12 mouse cellular contexts compared by ENCODE assay signal in genomic region chr17:72505213-72505612, GRCm38 (mm10).
DNase-seq lines count a peak whose midpoint lies in the region; ATAC-seq and TF ChIP-seq lines count a peak whose summit lies in the region.
"Had no signal": no experiment of that assay in that cellular context is flagged by ENCODE, and none has a peak within 500 bp of the region (broad histone marks: within the 10 kb centered on the region; RNA-seq: fewer than 3 reads in every experiment).

No protein-coding gene starts in this region.

- DNase-seq in layer of hippocampus, adult 11-12 months (ENCODE audit: low spot score) = peak; percentile 17
- DNase-seq in layer of hippocampus, adult 9-10 months (ENCODE audit: low spot score) = no peak
- DNase-seq in hindbrain, postnatal 0 days (ENCODE audit: low spot score) = peak; percentile 70
- peak; percentile 73 for DNase-seq in midbrain, embryonic 14.5 days
- DNase-seq in right cerebral cortex, postnatal 36 days (ENCODE audit: low spot score in 2 of 2) = peak; percentile 8 to 13
- no peak for DNase-seq in adrenal gland, adult (ENCODE audit: inconsistent age in 2 of 2, low spot score in 1 of 2)
- DNase-seq: lung, postnatal 14 days had no signal

- H3K4me2 ChIP-seq in hindbrain, postnatal 0 days (ENCODE audit: low read depth, low read length) = no peak overlapping the region
- H3K4me2 ChIP-seq in midbrain, embryonic 14.5 days (ENCODE audit: low read length) = no peak overlapping the region
- H3K4me2 ChIP-seq in intestine, embryonic 16.5 days (ENCODE audit: low read depth, low read length) = no peak overlapping the region
- H3K4me2 ChIP-seq in intestine, embryonic 15.5 days (replicated peaks) = no peak overlapping the region
- H3K4me2 ChIP-seq: embryonic facial prominence, embryonic 15.5 days; heart, embryonic 12.5 days had no signal

- no peak for TF ChIP-seq CTCF in hindbrain, postnatal 0 days (IDR thresholded peaks at IDR 0.05; ENCODE audit: low read depth)

- H3K4me1 ChIP-seq in hindbrain, postnatal 0 days (ENCODE audit: insufficient read depth, low read length) = no peaks in the 10 kb centered on the region
- H3K4me1 ChIP-seq in midbrain, embryonic 14.5 days (ENCODE audit: control insufficient read depth, insufficient read depth, low read length) = peaks cover 11% of the 10 kb centered on the region; the same call in 1 of the 2 replicates
- no peaks in the 10 kb centered on the region for H3K4me1 ChIP-seq in intestine, embryonic 16.5 days (ENCODE audit: control insufficient read depth, insufficient read depth, low read length)
- H3K4me1 ChIP-seq in intestine, embryonic 15.5 days (replicated peaks) = no peaks in the 10 kb centered on the region
- H3K4me1 ChIP-seq: embryonic facial prominence, embryonic 15.5 days; heart, embryonic 12.5 days had no signal

- peak overlapping the region; percentile 56 for H3K27ac ChIP-seq in hindbrain, postnatal 0 days
- peak overlapping the region; percentile 42; the same call in 1 of the 2 replicates for H3K27ac ChIP-seq in midbrain, embryonic 14.5 days (replicated peaks; ENCODE audit: low read depth, low read length)
- H3K27ac ChIP-seq in intestine, embryonic 16.5 days (ENCODE audit: low read length) = no peak overlapping the region
- H3K27ac ChIP-seq in intestine, embryonic 15.5 days = no peak overlapping the region
- H3K27ac ChIP-seq: embryonic facial prominence, embryonic 15.5 days; stomach, postnatal 0 days had no signal

- no peaks in the 10 kb centered on the region for H3K36me3 ChIP-seq in hindbrain, postnatal 0 days (ENCODE audit: insufficient read depth, low read length)
- no peaks in the 10 kb centered on the region for H3K36me3 ChIP-seq in midbrain, embryonic 14.5 days (ENCODE audit: control insufficient read depth, insufficient read depth, low read length)
- no peaks in the 10 kb centered on the region for H3K36me3 ChIP-seq in intestine, embryonic 16.5 days (ENCODE audit: control insufficient read depth, insufficient read depth, low read length)
- no peaks in the 10 kb centered on the region for H3K36me3 ChIP-seq in intestine, embryonic 15.5 days
- H3K36me3 ChIP-seq: embryonic facial prominence, embryonic 15.5 days; heart, embryonic 12.5 days had no signal

- no peaks in the 10 kb centered on the region for H3K9me3 ChIP-seq in hindbrain, postnatal 0 days (ENCODE audit: low read length)
- no peaks in the 10 kb centered on the region for H3K9me3 ChIP-seq in midbrain, embryonic 14.5 days (ENCODE audit: control insufficient read depth, low read length)
- no peaks in the 10 kb centered on the region for H3K9me3 ChIP-seq in intestine, embryonic 16.5 days (ENCODE audit: control insufficient read depth, low read length)
- H3K9me3 ChIP-seq in intestine, embryonic 15.5 days = no peaks in the 10 kb centered on the region
- H3K9me3 ChIP-seq: embryonic facial prominence, embryonic 15.5 days; heart, embryonic 12.5 days had no signal

- H3K4me3 ChIP-seq in hindbrain, postnatal 0 days (ENCODE audit: low read length) = no peak overlapping the region
- no peak overlapping the region for H3K4me3 ChIP-seq in midbrain, embryonic 14.5 days (replicated peaks; ENCODE audit: low read depth, low read length)
- H3K4me3 ChIP-seq in intestine, embryonic 16.5 days (ENCODE audit: low read length) = no peak overlapping the region
- H3K4me3 ChIP-seq in intestine, embryonic 15.5 days (replicated peaks) = no peak overlapping the region
- H3K4me3 ChIP-seq: embryonic facial prominence, embryonic 15.5 days; heart, embryonic 12.5 days had no signal

- WGBS in hindbrain, postnatal 0 days = 17% methylated on average over 7 of the region's 7 CpGs
- 9% methylated on average over 7 of the region's 7 CpGs for whole genome bisulfite sequencing in midbrain, embryonic 14.5 days
- 58% methylated on average over 7 of the region's 7 CpGs for WGBS in intestine, embryonic 16.5 days
- 62% methylated on average over 7 of the region's 7 CpGs for WGBS in intestine, embryonic 15.5 days

- no peak overlapping the region for H3K9ac ChIP-seq in hindbrain, postnatal 0 days (replicated peaks; ENCODE audit: low read length)
- no peak overlapping the region for H3K9ac ChIP-seq in midbrain, embryonic 14.5 days (replicated peaks; ENCODE audit: low read length)
- H3K9ac ChIP-seq in intestine, embryonic 16.5 days (ENCODE audit: low read depth, low read length) = no peak overlapping the region
- H3K9ac ChIP-seq in intestine, embryonic 15.5 days = no peak overlapping the region
- H3K9ac ChIP-seq: embryonic facial prominence, embryonic 15.5 days; heart, embryonic 12.5 days had no signal

- ATAC-seq in hindbrain, postnatal 0 days = peak; percentile 91
- peak; percentile 78 for ATAC-seq in midbrain, embryonic 14.5 days (ENCODE audit: low FRiP score, low TSS enrichment)
- no peak for ATAC-seq in intestine, embryonic 16.5 days
- ATAC-seq in intestine, embryonic 15.5 days = no peak

- no peaks in the 10 kb centered on the region for H3K27me3 ChIP-seq in hindbrain, postnatal 0 days (ENCODE audit: insufficient read depth, low read length)
- H3K27me3 ChIP-seq in midbrain, embryonic 14.5 days (ENCODE audit: control insufficient read depth, insufficient read depth, low read length) = no peaks in the 10 kb centered on the region
- H3K27me3 ChIP-seq in intestine, embryonic 16.5 days (replicated peaks; ENCODE audit: control insufficient read depth, insufficient read depth, low read length) = no peaks in the 10 kb centered on the region
- no peaks in the 10 kb centered on the region for H3K27me3 ChIP-seq in intestine, embryonic 15.5 days (replicated peaks)
- H3K27me3 ChIP-seq: embryonic facial prominence, embryonic 15.5 days; heart, embryonic 12.5 days had no signal

Comparison
In these comparisons a context has a peak if more than half of its experiments do, and no peak if none do; other contexts are left out.
1. DNase-seq: peak in layer of hippocampus, adult 11-12 months (single experiment), hindbrain, postnatal 0 days (single experiment), midbrain, embryonic 14.5 days (single experiment) and right cerebral cortex, postnatal 36 days (2 of 2); none in layer of hippocampus, adult 9-10 months (single experiment) and adrenal gland, adult (0 of 2).
2. ATAC-seq: peak in hindbrain, postnatal 0 days (single experiment) and midbrain, embryonic 14.5 days (single experiment); none in intestine, embryonic 16.5 days (single experiment) and intestine, embryonic 15.5 days (single experiment).
3. H3K27ac ChIP-seq: peak in hindbrain, postnatal 0 days (single experiment) and midbrain, embryonic 14.5 days (single experiment); none in intestine, embryonic 16.5 days (single experiment) and intestine, embryonic 15.5 days (single experiment).